Mouse (Mus musculus): ENCODE results near the gene Gid8. TPM values are rescaled to one million over a fixed set of nuclear protein-coding genes. Genes with fewer than 3 reads are reported as not detected.

Gene Gid8
- total RNA-seq (2012; rRNA removed) (42.7 and 52.8 TPM in 2 replicates), polyA plus RNA-seq (2012; ENCODE audit: insufficient read depth in 1 of 2, insufficient read length in 2 of 2, low read depth in 1 of 2, low replicate concordance in 2 of 2, missing spikeins in 1 of 2) (10 to 100 TPM in 1 of 2 experiments, not detected in 1; 65.5 TPM)

DNA sequence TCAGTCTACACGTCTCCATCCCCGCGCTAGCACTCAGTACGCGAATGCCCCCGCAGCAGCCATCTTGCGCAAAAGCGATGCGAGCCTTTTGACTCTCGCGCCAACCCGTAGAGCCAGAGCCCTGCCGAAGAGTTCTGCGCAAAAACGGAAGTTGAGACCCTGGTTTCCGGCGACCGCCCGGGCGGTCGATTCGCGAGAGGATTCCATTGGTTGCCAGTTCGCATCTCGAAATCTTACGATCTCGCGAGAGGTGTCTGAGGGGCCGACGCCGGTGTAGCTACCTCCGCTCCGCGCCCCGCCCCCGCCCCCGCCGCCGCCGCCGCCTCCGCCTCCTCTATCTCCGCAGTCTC lies at the start of gene Gid8, which contains the start of gene Dido1:
Gene Gid8 (plus strand): TSS at position 195 of the 350 bp plus-strand sequence.
Gene Dido1 (minus strand): TSS at position 77 of the 350 bp plus-strand sequence.
- peak; percentile 98 for DNase-seq (ENCODE audit: low read depth, low spot score)
- H3K9me3 ChIP-seq (replicated peaks; ENCODE audit: insufficient read depth, low read length): no peaks in the 10 kb centered on the region
- H3K4me1 ChIP-seq (ENCODE audit: control insufficient read depth in 1 of 2, insufficient read depth in 2 of 2, low read length in 2 of 2): peaks cover 9 to 33% of the 10 kb centered on the region in 2 experiments
- peaks cover 65% of the 10 kb centered on the region for H3K79me2 ChIP-seq (ENCODE audit: control insufficient read depth, insufficient read depth, low read length, poor library complexity)
- peak within 1 kb of the TSS; percentile 86 to 99 for H3K4me3 ChIP-seq (ENCODE audit: control insufficient read depth in 1 of 2, insufficient read depth in 1 of 2, low read depth in 2 of 2, low read length in 2 of 2)
- peaks cover 8 to 43% of the 10 kb centered on the region in 2 experiments for H3K36me3 ChIP-seq (ENCODE audit: control insufficient read depth in 1 of 2, insufficient read depth in 2 of 2, low read length in 2 of 2)
- H3K27ac ChIP-seq (ENCODE audit: control insufficient read depth, low read depth, low read length): peak within 1 kb of the TSS; percentile 84
- H3K27me3 ChIP-seq (ENCODE audit: control insufficient read depth in 1 of 2, insufficient read depth in 2 of 2, low read length in 2 of 2): no peaks in the 10 kb centered on the region
- peak within 1 kb of the TSS; percentile 95 for H3K9ac ChIP-seq (ENCODE audit: control insufficient read depth, low read depth, low read length, poor library complexity, severe bottlenecking)
- TF ChIP-seq MYB (IDR thresholded peaks at IDR 0.05; ENCODE audit: low read depth, low read length) (no peak), USF1 (IDR thresholded peaks at IDR 0.05; ENCODE audit: low read depth, low read length) (no peak), GABPA (IDR thresholded peaks at IDR 0.05; ENCODE audit: low read depth, low read length) (no peak), EP300 (IDR thresholded peaks at IDR 0.05; ENCODE audit: low read depth in 1 of 2, low read length in 2 of 2) (no peak), TBP (IDR thresholded peaks at IDR 0.05; ENCODE audit: low read depth, low read length) (peak; percentile 89), TAL1 (IDR thresholded peaks at IDR 0.05; ENCODE audit: low read length) (no peak), TCF12 (IDR thresholded peaks at IDR 0.05; ENCODE audit: low read depth, low read length) (peak; percentile 74), ZKSCAN1 (IDR thresholded peaks at IDR 0.05; ENCODE audit: low read depth, low read length) (no peak), ZC3H11A (IDR thresholded peaks at IDR 0.05; ENCODE audit: low read depth, low read length) (no peak), ELF1 (IDR thresholded peaks at IDR 0.05; ENCODE audit: low read depth, low read length) (peak; percentile 80), MXI1 (IDR thresholded peaks at IDR 0.05; ENCODE audit: low read depth, low read length) (peak; percentile 79; the same call in 1 of the 2 replicates), NELFE (IDR thresholded peaks at IDR 0.05; ENCODE audit: low read depth, low read length) (peak; percentile 77), SIN3A (IDR thresholded peaks at IDR 0.05; ENCODE audit: low read length) (peak; percentile 91), ETS1 (IDR thresholded peaks at IDR 0.05; ENCODE audit: low read depth, low read length) (no peak), RAD21 (IDR thresholded peaks at IDR 0.05; ENCODE audit: low read depth, low read length) (no peak), UBTF (IDR thresholded peaks at IDR 0.05; ENCODE audit: borderline replicate concordance, insufficient read depth, low read depth, low read length) (no peak), BHLHE40 (IDR thresholded peaks at IDR 0.05; ENCODE audit: borderline replicate concordance, low read depth, low read length) (no peak), POLR2AphosphoS2 (IDR thresholded peaks at IDR 0.05; ENCODE audit: low read length) (peak; percentile 47; the same call in 1 of the 2 replicates), MAZ (IDR thresholded peaks at IDR 0.05; ENCODE audit: low read depth, low read length) (peak; percentile 73), ZMIZ1 (IDR thresholded peaks at IDR 0.05; ENCODE audit: low read depth, low read length) (peak; percentile 68; the same call in 1 of the 2 replicates), MYC (IDR thresholded peaks at IDR 0.05; ENCODE audit: low read depth, low read length) (no peak), GATA1 (IDR thresholded peaks at IDR 0.05; ENCODE audit: low read depth, low read length) (no peak), POLR2A (IDR thresholded peaks at IDR 0.05; ENCODE audit: control insufficient read depth in 1 of 2, insufficient read depth in 1 of 2, low read depth in 1 of 2, low read length in 2 of 2, poor library complexity in 1 of 2) (peak in 1 of 2 experiments; percentile 78; a peak in 2 of 4 replicates), CHD2 (IDR thresholded peaks at IDR 0.05; ENCODE audit: low read length) (peak; percentile 92), USF2 (IDR thresholded peaks at IDR 0.05; ENCODE audit: borderline replicate concordance in 1 of 2, insufficient read depth in 1 of 2, low read depth in 1 of 2, low read length in 2 of 2) (no peak), KAT2A (conservative IDR thresholded peaks at IDR 0.05; ENCODE audit: low read depth, low read length) (peak; percentile 82), SMC3 (IDR thresholded peaks at IDR 0.05; ENCODE audit: low read depth, low read length) (no peak), HCFC1 (IDR thresholded peaks at IDR 0.05; ENCODE audit: low read depth, low read length) (peak; percentile 96), NRF1 (IDR thresholded peaks at IDR 0.05; ENCODE audit: insufficient read depth, low read depth, low read length, poor library complexity, severe bottlenecking) (peak; percentile 85), RCOR1 (IDR thresholded peaks at IDR 0.05; ENCODE audit: low read depth, low read length) (no peak)

Measured in MEL (cell line).